In the genomic region with DNA sequence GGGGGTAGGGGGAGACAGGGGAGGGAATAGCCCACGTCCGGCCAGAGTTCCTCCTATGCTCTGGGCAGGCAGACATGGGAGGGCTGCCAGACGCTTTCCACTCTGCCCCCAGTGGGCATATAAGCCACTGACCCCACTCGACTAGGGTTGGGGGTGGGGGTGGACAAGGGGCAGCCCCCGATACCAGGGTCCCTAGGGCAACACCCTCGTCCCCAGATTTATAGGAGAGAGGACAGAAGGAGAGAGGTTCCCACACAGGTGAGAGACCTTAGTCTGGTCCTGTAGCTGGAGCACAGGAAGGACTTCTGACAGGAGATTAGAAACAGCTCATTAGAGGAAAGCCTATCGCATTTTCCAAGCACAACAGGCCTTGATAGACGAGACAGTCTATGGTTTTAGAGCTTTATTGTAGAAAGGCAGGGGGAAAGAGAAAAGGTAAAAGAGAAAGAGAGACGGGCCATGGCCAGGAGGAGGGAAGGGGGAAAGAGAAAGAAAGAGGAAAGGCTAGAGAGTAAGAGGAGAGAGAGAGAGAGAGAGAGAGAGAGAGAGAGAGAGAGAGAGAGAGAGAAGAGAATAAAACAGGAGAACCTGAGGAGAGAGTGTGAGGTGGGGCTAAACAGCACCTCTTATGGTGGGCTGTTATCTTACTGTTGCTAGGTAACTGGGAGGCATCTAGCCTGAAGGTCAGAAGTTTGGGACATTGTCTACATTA, we compare ENCODE assay signal across 1 mouse cellular context.
TF ChIP-seq lines count a peak whose summit lies in the region.

No protein-coding gene starts in this region.

TF ChIP-seq in MEL, 35 proteins besides CTCF, POLR2A, EP300 and RAD21:
- peak; percentile 38; the same call in 1 of the 2 replicates for TF ChIP-seq ZMIZ1 (IDR thresholded peaks at IDR 0.05; ENCODE audit: low read depth, low read length)
- TF ChIP-seq RCOR1 (IDR thresholded peaks at IDR 0.05; ENCODE audit: low read depth, low read length) = peak; percentile 16
- 0 out of 2 replicates have a peak, but pooled peaks have one; percentile 44 for TF ChIP-seq ETS1 (IDR thresholded peaks at IDR 0.05; ENCODE audit: low read depth, low read length)
- peak; percentile 17; the same call in 1 of the 2 replicates for TF ChIP-seq USF1 (IDR thresholded peaks at IDR 0.05; ENCODE audit: low read depth, low read length)
- peak; percentile 81 for TF ChIP-seq TCF12 (IDR thresholded peaks at IDR 0.05; ENCODE audit: low read depth, low read length)
- TF ChIP-seq JUND (IDR thresholded peaks at IDR 0.05; ENCODE audit: low read depth, low read length) = peak; percentile 82; the same call in 1 of the 2 replicates
- TF ChIP-seq MXI1 (IDR thresholded peaks at IDR 0.05; ENCODE audit: low read depth, low read length) = 0 out of 2 replicates have a peak, but pooled peaks have one; percentile 7
- peak; percentile 24; the same call in 1 of the 2 replicates for TF ChIP-seq MAX (IDR thresholded peaks at IDR 0.05; ENCODE audit: low read length)
- peak; percentile 18; the same call in 1 of the 2 replicates for TF ChIP-seq TAL1 (IDR thresholded peaks at IDR 0.05; ENCODE audit: low read length)
- TF ChIP-seq GATA1 (IDR thresholded peaks at IDR 0.05; ENCODE audit: low read depth, low read length) = peak; percentile 15; the same call in 1 of the 2 replicates
